Mouse (Mus musculus): Measurements from ENCODE around the gene Kif17. TPM values are rescaled to one million over a fixed set of nuclear protein-coding genes. Genes with fewer than 3 reads are reported as not detected.

The Kif17 gene
- polyA plus RNA-seq, 1 experiment, result 0.28 TPM

- Histone ChIP-seq H3K4me1 (ENCODE audit: control insufficient read depth, insufficient read depth, insufficient read length) (peaks cover 12% of the 10 kb centered on the region; the same call in 1 of the 2 replicates), H3K4me3 (ENCODE audit: extremely low read depth, insufficient read depth, insufficient read length) (no peak overlapping the region), H3K27me3 (ENCODE audit: control insufficient read depth, insufficient read depth, low read length) (no peaks in the 10 kb centered on the region), H3K36me3 (ENCODE audit: control insufficient read depth, insufficient read depth, low read length) (no peaks in the 10 kb centered on the region), H3K27ac (ENCODE audit: insufficient read depth, low read length) (no peak overlapping the region)
- no peak for DNase-seq (ENCODE audit: low read depth in 1 of 2, low spot score in 2 of 2)
- 89% methylated on average over 10 of the region's 10 CpGs for WGBS
- TF ChIP-seq POLR2A (IDR thresholded peaks at IDR 0.05; ENCODE audit: low read depth, low read length) (no peak), CTCF (IDR thresholded peaks at IDR 0.05; ENCODE audit: extremely low read depth, insufficient read depth, insufficient read length, insufficient replicate concordance) (no peak)
Measured at GRCm38 (mm10) chr4:138301271-138301780, 51.1 kb downstream of the Kif17 start.

GRCm38 (mm10) chr4:138303011-138303410 lies 52.8 kb downstream of the Kif17 start:
- WGBS, result 91% methylated on average over 3 of the region's 3 CpGs
- no peaks in the 10 kb centered on the region for H3K36me3 ChIP-seq (ENCODE audit: control insufficient read depth, insufficient read depth, low read length)
- H3K4me1 ChIP-seq (ENCODE audit: control insufficient read depth, insufficient read depth, insufficient read length), result peaks cover 12% of the 10 kb centered on the region; the same call in 1 of the 2 replicates
- H3K27ac ChIP-seq (ENCODE audit: insufficient read depth, low read length), result no peak overlapping the region
- no peak for DNase-seq (ENCODE audit: low read depth in 1 of 2, low spot score in 2 of 2)
- no peaks in the 10 kb centered on the region for H3K27me3 ChIP-seq (ENCODE audit: control insufficient read depth, insufficient read depth, low read length)
- H3K4me3 ChIP-seq (ENCODE audit: extremely low read depth, insufficient read depth, insufficient read length), result no peak overlapping the region
- TF ChIP-seq POLR2A (IDR thresholded peaks at IDR 0.05; ENCODE audit: low read depth, low read length) (no peak), CTCF (IDR thresholded peaks at IDR 0.05; ENCODE audit: extremely low read depth, insufficient read depth, insufficient read length, insufficient replicate concordance) (no peak)

GRCm38 (mm10) chr4:138303742-138304141 lies 53.5 kb downstream of the Kif17 start:
- TF ChIP-seq CTCF (IDR thresholded peaks at IDR 0.05; ENCODE audit: extremely low read depth, insufficient read depth, insufficient read length, insufficient replicate concordance) (no peak), POLR2A (IDR thresholded peaks at IDR 0.05; ENCODE audit: low read depth, low read length) (no peak)
- no peak for DNase-seq (ENCODE audit: low read depth in 1 of 2, low spot score in 2 of 2)
- peaks cover 12% of the 10 kb centered on the region; the same call in 1 of the 2 replicates for H3K4me1 ChIP-seq (ENCODE audit: control insufficient read depth, insufficient read depth, insufficient read length)
- WGBS, result 7% methylated on average over 18 of the region's 18 CpGs
- no peaks in the 10 kb centered on the region for H3K27me3 ChIP-seq (ENCODE audit: control insufficient read depth, insufficient read depth, low read length)
- 0 out of 2 replicates have a peak overlapping the region, but pooled peaks have one; percentile 26 for H3K27ac ChIP-seq (ENCODE audit: insufficient read depth, low read length)
- no peaks in the 10 kb centered on the region; the same call in 1 of the 2 replicates for H3K36me3 ChIP-seq (ENCODE audit: control insufficient read depth, insufficient read depth, low read length)
- peak overlapping the region; percentile 74 for H3K4me3 ChIP-seq (ENCODE audit: extremely low read depth, insufficient read depth, insufficient read length)

- WGBS, result under 1% methylated on average over 64 of the region's 64 CpGs
- Histone ChIP-seq H3K27ac (ENCODE audit: insufficient read depth, low read length) (peak within 1 kb of the TSS; percentile 26; the same call in 1 of the 2 replicates), H3K36me3 (ENCODE audit: control insufficient read depth, insufficient read depth, low read length) (peaks cover 7% of the 10 kb centered on the region; the same call in 1 of the 2 replicates), H3K4me1 (ENCODE audit: control insufficient read depth, insufficient read depth, insufficient read length) (peaks cover 12% of the 10 kb centered on the region; the same call in 1 of the 2 replicates), H3K4me3 (ENCODE audit: extremely low read depth, insufficient read depth, insufficient read length) (peak within 1 kb of the TSS; percentile 81), H3K27me3 (ENCODE audit: control insufficient read depth, insufficient read depth, low read length) (no peaks in the 10 kb centered on the region)
- no peak for TF ChIP-seq CTCF (IDR thresholded peaks at IDR 0.05; ENCODE audit: extremely low read depth, insufficient read depth, insufficient read length, insufficient replicate concordance)
- TF ChIP-seq POLR2A (IDR thresholded peaks at IDR 0.05; ENCODE audit: low read depth, low read length), result peak; percentile 33; the same call in 1 of the 2 replicates
- DNase-seq (ENCODE audit: low read depth in 1 of 2, low spot score in 2 of 2), result peak; percentile 94 to 98
Measured at GRCm38 (mm10) chr4:138304340-138305104, 54.3 kb downstream of the Kif17 start, which contains the start of gene Ddost. Ddost (plus strand) TSS chr4:138304730.

- Histone ChIP-seq H3K36me3 (ENCODE audit: control insufficient read depth, insufficient read depth, low read length) (peaks cover 18% of the 10 kb centered on the region), H3K27me3 (ENCODE audit: control insufficient read depth, insufficient read depth, low read length) (no peaks in the 10 kb centered on the region), H3K27ac (ENCODE audit: insufficient read depth, low read length) (no peak overlapping the region), H3K4me1 (ENCODE audit: control insufficient read depth, insufficient read depth, insufficient read length) (peaks cover 12% of the 10 kb centered on the region; the same call in 1 of the 2 replicates), H3K4me3 (ENCODE audit: extremely low read depth, insufficient read depth, insufficient read length) (no peak overlapping the region)
- TF ChIP-seq POLR2A (IDR thresholded peaks at IDR 0.05; ENCODE audit: low read depth, low read length), result no peak
- TF ChIP-seq CTCF (IDR thresholded peaks at IDR 0.05; ENCODE audit: extremely low read depth, insufficient read depth, insufficient read length, insufficient replicate concordance), result no peak
- DNase-seq (ENCODE audit: low read depth in 1 of 2, low spot score in 2 of 2), result no peak
- 86% methylated on average over 3 of the region's 3 CpGs for WGBS
Measured at GRCm38 (mm10) chr4:138307025-138307424, 56.8 kb downstream of the Kif17 start.

GRCm38 (mm10) chr4:138307739-138308138 lies 57.5 kb downstream of the Kif17 start:
- TF ChIP-seq CTCF (IDR thresholded peaks at IDR 0.05; ENCODE audit: extremely low read depth, insufficient read depth, insufficient read length, insufficient replicate concordance), result no peak
- no peak for TF ChIP-seq POLR2A (IDR thresholded peaks at IDR 0.05; ENCODE audit: low read depth, low read length)
- Histone ChIP-seq H3K27ac (ENCODE audit: insufficient read depth, low read length) (no peak overlapping the region), H3K4me3 (ENCODE audit: extremely low read depth, insufficient read depth, insufficient read length) (no peak overlapping the region), H3K27me3 (ENCODE audit: control insufficient read depth, insufficient read depth, low read length) (no peaks in the 10 kb centered on the region), H3K4me1 (ENCODE audit: control insufficient read depth, insufficient read depth, insufficient read length) (peaks cover 12% of the 10 kb centered on the region; the same call in 1 of the 2 replicates), H3K36me3 (ENCODE audit: control insufficient read depth, insufficient read depth, low read length) (peaks cover 21% of the 10 kb centered on the region)
- WGBS, result 73% methylated on average over 12 of the region's 12 CpGs
- DNase-seq (ENCODE audit: low read depth in 1 of 2, low spot score in 2 of 2), result no peak

All from spleen, adult 2 months (tissue).